Mouse (Mus musculus) liver, embryonic 11.5 days (tissue): Measurements from ENCODE around the gene Adm. TPM values are rescaled to one million over a fixed set of nuclear protein-coding genes. Genes with fewer than 3 reads are reported as not detected.

ENCODE experiments used
- ATAC-seq: fragments of 200-750 bp; cut with Nextera tagmentation; replicated peaks from 2 replicates; pipeline ENCODE4 v1.8.0; 2017; ENCODE audit warnings: moderate number of reproducible peaks, mild to moderate bottlenecking, moderate TSS enrichment, moderate library complexity; ENCODE audit not compliant: low FRiP score
- DNase-seq: peaks from one replicate; pipeline ENCODE4 v3.0.0-alpha.2; 2017; ENCODE audit warnings: low spot score
- H3K27ac ChIP-seq: fragments of 300-500 bp; sonication (generic); 2 replicates; pipeline ENCODE4 v1.5.1; 2014; ENCODE audit warnings: mild to moderate bottlenecking, low read depth, low read length, control low read depth
- H3K27me3 ChIP-seq: fragments of 300-500 bp; sonication (generic); replicated peaks from 2 replicates; pipeline ENCODE4 v1.6.1; 2014; ENCODE audit warnings: low read length, mixed read lengths; ENCODE audit not compliant: control insufficient read depth, insufficient read depth
- H3K36me3 ChIP-seq: fragments of 300-500 bp; sonication (generic); 2 replicates; pipeline ENCODE4 v1.6.1; 2014; ENCODE audit warnings: mild to moderate bottlenecking, low read length, moderate library complexity, mixed read lengths; ENCODE audit not compliant: control insufficient read depth, insufficient read depth
- H3K4me1 ChIP-seq: fragments of 300-500 bp; sonication (generic); replicated peaks from 2 replicates; pipeline ENCODE4 v1.6.1; 2014; ENCODE audit warnings: low read length, mixed read lengths; ENCODE audit not compliant: control insufficient read depth, insufficient read depth
- H3K4me2 ChIP-seq: fragments of 300-500 bp; sonication (generic); 2 replicates; pipeline ENCODE4 v1.6.1; 2014; ENCODE audit warnings: mild to moderate bottlenecking, control low read depth, moderate library complexity
- H3K4me3 ChIP-seq: fragments of 300-500 bp; sonication (generic); 2 replicates; pipeline ENCODE4 v1.5.1; 2014; ENCODE audit warnings: low read depth, low read length, control low read depth
- H3K9ac ChIP-seq: fragments of 300-500 bp; sonication (generic); 2 replicates; pipeline ENCODE4 v1.6.1; 2014; ENCODE audit warnings: low read depth, low read length, control low read depth
- H3K9me3 ChIP-seq: fragments of 300-500 bp; sonication (generic); 2 replicates; pipeline ENCODE4 v1.6.1; 2016; ENCODE audit warnings: low read length, inconsistent platforms, mixed read lengths; ENCODE audit not compliant: control insufficient read depth
- WGBS: fragments of 180-500 bp; shearing (Covaris S2); extraction: QIAGEN DNeasy Blood & Tissue Kit; methylation state at CpG from one replicate; pipeline ENCODE4 v1.1.7; 2014; 5-methylcytosine and 5-hydroxymethylcytosine counted together
- polyA plus RNA-seq: library from polyadenylated mRNA; unstranded; fragments of >200 nt; fragmentation: Nextera tagmentation; extraction: Ambion mirVana; gene quantifications from 2 replicates; pipeline ENCODE4 v1.2.1, GENCODE M21; 2014

Gene Adm
- polyA plus RNA-seq, 1 experiment from 2014 or later: 10.6 TPM

- Histone ChIP-seq H3K4me3 (no peak overlapping the region), H3K27ac (no peak overlapping the region), H3K9ac (no peak overlapping the region), H3K36me3 (no peaks in the 10 kb centered on the region; the same call in 1 of the 2 replicates), H3K9me3 (peaks cover 5% of the 10 kb centered on the region; the same call in 1 of the 2 replicates), H3K27me3 (no peaks in the 10 kb centered on the region), H3K4me1 (no peaks in the 10 kb centered on the region; the same call in 1 of the 2 replicates), H3K4me2 (no peak overlapping the region)
- ATAC-seq: 0 out of 2 replicates have a peak, but pooled peaks have one; percentile 31
- no peak for DNase-seq
- 65% methylated on average over 13 of the region's 13 CpGs for WGBS
These were observed 21.1 kb downstream of the Adm start for GRCm38 (mm10) chr7:110648455-110649085.

- Histone ChIP-seq H3K4me2 (no peak overlapping the region), H3K27ac (no peak overlapping the region), H3K27me3 (no peaks in the 10 kb centered on the region), H3K9ac (no peak overlapping the region), H3K4me1 (no peaks in the 10 kb centered on the region; the same call in 1 of the 2 replicates), H3K9me3 (peaks cover 5% of the 10 kb centered on the region; the same call in 1 of the 2 replicates), H3K4me3 (no peak overlapping the region), H3K36me3 (no peaks in the 10 kb centered on the region; the same call in 1 of the 2 replicates)
- no peak for ATAC-seq
- 68% methylated on average over 6 of the region's 6 CpGs for WGBS
- no peak for DNase-seq
These were observed 21.9 kb downstream of the Adm start for GRCm38 (mm10) chr7:110649133-110649987.

GRCm38 (mm10) chr7:110650491-110650890 is 23.0 kb downstream of the Adm start:
- DNase-seq: no peak
- H3K9me3 ChIP-seq: peaks cover 5% of the 10 kb centered on the region; the same call in 1 of the 2 replicates
- WGBS: 57% methylated on average over 4 of the region's 4 CpGs

GRCm38 (mm10) chr7:110651091-110651490 is 23.6 kb downstream of the Adm start:
- Histone ChIP-seq H3K27me3 (no peaks in the 10 kb centered on the region), H3K4me1 (no peaks in the 10 kb centered on the region; the same call in 1 of the 2 replicates), H3K9me3 (peaks cover 5% of the 10 kb centered on the region; the same call in 1 of the 2 replicates), H3K9ac (no peak overlapping the region), H3K27ac (no peak overlapping the region), H3K36me3 (no peaks in the 10 kb centered on the region; the same call in 1 of the 2 replicates), H3K4me2 (no peak overlapping the region), H3K4me3 (no peak overlapping the region)
- ATAC-seq (no peak), DNase-seq (no peak)
- WGBS: 80% methylated on average over 6 of the region's 6 CpGs

More at GRCm38 (mm10) chr7:110650491-110650890, 23.0 kb downstream of the Adm start:
- Histone ChIP-seq H3K36me3 (no peaks in the 10 kb centered on the region; the same call in 1 of the 2 replicates), H3K27me3 (no peaks in the 10 kb centered on the region), H3K4me3 (no peak overlapping the region), H3K4me1 (no peaks in the 10 kb centered on the region; the same call in 1 of the 2 replicates), H3K4me2 (no peak overlapping the region), H3K27ac (no peak overlapping the region), H3K9ac (no peak overlapping the region)
- no peak for ATAC-seq

- H3K4me2 ChIP-seq: no peak overlapping the region
- H3K27ac ChIP-seq: no peak overlapping the region
- H3K27me3 ChIP-seq: no peaks in the 10 kb centered on the region
- H3K9ac ChIP-seq: no peak overlapping the region
- DNase-seq: no peak
- no peak for ATAC-seq
- H3K4me1 ChIP-seq: no peaks in the 10 kb centered on the region
- no peak overlapping the region for H3K4me3 ChIP-seq
- 66% methylated on average over 3 of the region's 3 CpGs for WGBS
- H3K9me3 ChIP-seq: no peaks in the 10 kb centered on the region
- H3K36me3 ChIP-seq: no peaks in the 10 kb centered on the region
These were observed 27.8 kb downstream of the Adm start for GRCm38 (mm10) chr7:110655230-110655629.

GRCm38 (mm10) chr7:110655966-110656365 is 28.5 kb downstream of the Adm start:
- Histone ChIP-seq H3K27me3 (no peaks in the 10 kb centered on the region), H3K9ac (no peak overlapping the region), H3K4me3 (no peak overlapping the region), H3K4me1 (no peaks in the 10 kb centered on the region), H3K36me3 (no peaks in the 10 kb centered on the region), H3K27ac (no peak overlapping the region), H3K9me3 (no peaks in the 10 kb centered on the region), H3K4me2 (no peak overlapping the region)
- DNase-seq (no peak), ATAC-seq (no peak)
- 53% methylated on average over 6 of the region's 6 CpGs for WGBS

GRCm38 (mm10) chr7:110658378-110658928 is 31.0 kb downstream of the Adm start:
- Histone ChIP-seq H3K9me3 (no peaks in the 10 kb centered on the region), H3K4me3 (no peak overlapping the region), H3K27me3 (no peaks in the 10 kb centered on the region), H3K4me2 (no peak overlapping the region), H3K36me3 (no peaks in the 10 kb centered on the region), H3K4me1 (no peaks in the 10 kb centered on the region), H3K27ac (no peak overlapping the region), H3K9ac (no peak overlapping the region)
- DNase-seq: no peak
- WGBS: 58% methylated on average over 3 of the region's 3 CpGs
- ATAC-seq: no peak

GRCm38 (mm10) chr7:110666537-110666936 is 39.1 kb downstream of the Adm start:
- no peak for ATAC-seq
- H3K27me3 ChIP-seq: no peaks in the 10 kb centered on the region
- H3K4me3 ChIP-seq: no peak overlapping the region
- no peaks in the 10 kb centered on the region for H3K4me1 ChIP-seq
- H3K27ac ChIP-seq: no peak overlapping the region
- no peak for DNase-seq
- no peak overlapping the region for H3K4me2 ChIP-seq
- H3K9me3 ChIP-seq: no peaks in the 10 kb centered on the region
- WGBS: 63% methylated on average over 5 of the region's 5 CpGs
- no peaks in the 10 kb centered on the region for H3K36me3 ChIP-seq
- no peak overlapping the region for H3K9ac ChIP-seq
